Mouse (Mus musculus) spleen, postnatal 10 days (tissue): Measurements from ENCODE around the gene A930033H14Rik.
A peak's percentile ranks its signal among the peaks of the same experiment; 100 is the strongest.

Experiments used
- DNase-seq, 2 experiments: peaks; one replicate each; pipeline ENCODE4 v3.0.0; 2021 to 2022; ENCODE audit warnings: low spot score in 2 of 2

Gene A930033H14Rik

DNA sequence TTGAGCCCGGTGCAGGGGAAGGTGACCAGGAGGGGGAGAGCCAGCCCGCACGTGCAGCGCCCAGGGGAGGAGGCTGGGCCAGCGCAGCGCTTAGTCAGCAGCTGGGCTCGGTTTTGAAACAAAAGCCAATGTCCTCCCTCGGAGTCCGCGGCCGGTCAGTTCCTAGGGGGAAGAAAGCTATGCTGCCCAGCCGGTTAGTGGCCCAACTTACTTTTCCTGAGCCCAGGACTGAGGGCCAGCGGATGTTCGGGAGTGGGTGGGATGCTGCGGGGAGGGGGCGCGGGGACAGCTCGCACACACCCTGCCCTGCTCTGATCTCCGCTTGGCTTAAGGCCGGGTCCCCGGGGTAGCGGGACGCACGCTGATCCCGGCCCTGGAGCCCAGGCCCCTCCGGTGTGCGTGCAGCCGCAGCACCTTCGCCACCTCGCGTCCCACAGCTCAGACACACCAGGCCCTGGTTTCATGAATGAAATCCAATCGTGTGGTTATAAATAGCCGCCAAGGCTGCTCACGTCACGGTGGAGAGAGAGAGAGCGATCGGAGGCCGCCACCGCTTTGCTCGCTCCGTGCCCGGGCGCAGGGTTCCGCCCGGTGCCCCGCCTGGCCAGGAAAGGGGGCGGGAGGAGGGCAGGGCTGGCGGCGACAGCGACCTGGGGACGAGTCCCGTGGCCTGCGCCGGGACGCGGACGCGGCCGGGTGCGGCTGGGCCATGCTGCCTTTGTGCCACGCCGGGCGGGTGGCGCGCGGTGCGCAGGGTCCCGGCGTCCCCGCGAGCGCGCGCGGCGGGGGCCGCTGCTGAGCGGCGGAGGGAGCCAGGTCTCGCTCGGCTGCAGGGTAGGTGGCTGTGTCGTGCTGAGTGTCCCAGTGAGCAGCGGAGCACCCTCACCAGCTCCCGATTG lies at the start of gene A930033H14Rik:
A930033H14Rik (minus strand) TSS at position 557 of the 899 bp plus-strand sequence.
- DNase-seq, result peak; percentile 36 to 62

DNA sequence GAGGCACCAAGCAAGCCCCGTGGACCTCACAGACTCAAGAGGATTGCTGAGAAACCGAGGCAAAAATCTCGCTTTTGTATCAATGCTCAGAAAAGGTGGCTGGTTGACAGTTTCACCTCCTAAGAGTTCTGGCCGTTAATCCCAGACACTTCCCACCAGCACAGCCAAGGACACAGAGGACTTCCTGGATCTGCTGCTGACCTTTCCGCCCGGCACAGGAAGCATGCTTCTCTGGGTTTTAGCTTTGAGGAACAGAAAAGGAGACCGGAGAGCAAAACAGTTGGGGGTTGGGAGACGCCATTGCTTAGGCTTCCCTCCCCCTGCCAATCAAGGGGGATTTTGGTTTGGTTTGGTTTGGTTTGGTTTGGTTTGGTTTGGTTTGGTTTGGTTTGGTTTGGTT lies 47.0 kb upstream of the A930033H14Rik start:
- DNase-seq, result no peak

DNA sequence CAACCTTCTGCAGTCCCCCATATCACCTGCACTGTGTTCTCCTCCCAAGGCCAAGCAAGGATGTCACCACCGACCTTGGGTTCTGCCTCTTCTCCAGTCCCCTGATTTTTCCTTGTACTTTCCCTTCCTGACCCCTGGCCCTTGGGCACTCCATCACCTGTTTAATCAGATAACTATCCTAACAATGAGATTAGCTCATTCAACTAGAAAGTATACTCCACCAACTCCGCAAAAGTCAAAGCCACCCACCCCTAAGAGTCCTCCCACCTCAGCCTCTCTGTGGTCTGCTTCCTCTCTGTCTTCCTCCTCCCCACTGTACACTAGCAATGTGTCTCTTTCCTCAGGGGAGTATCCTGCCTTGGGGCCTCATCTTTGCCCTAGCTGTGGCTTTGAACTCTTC lies 46.3 kb upstream of the A930033H14Rik start:
- no peak for DNase-seq

DNA sequence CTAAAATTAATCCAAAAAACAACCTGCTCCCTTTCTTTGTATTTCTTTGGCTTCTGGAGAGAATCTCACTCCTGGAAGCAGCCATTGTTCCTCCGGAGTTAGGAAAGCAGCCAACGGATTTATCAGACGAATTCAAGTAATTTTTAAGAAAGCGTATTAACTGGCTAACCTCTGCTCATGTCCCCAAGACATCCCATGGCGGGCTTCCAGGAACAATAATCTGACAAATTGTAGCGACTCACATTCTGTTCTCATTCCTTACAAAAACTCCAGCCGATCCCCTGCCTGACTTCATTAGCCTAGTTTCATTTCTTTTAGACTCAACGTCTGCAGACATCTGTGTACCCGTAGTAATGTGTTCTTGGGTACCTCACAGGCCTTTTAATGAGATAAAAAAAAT lies 45.7 kb upstream of the A930033H14Rik start:
- DNase-seq, result no peak

DNA sequence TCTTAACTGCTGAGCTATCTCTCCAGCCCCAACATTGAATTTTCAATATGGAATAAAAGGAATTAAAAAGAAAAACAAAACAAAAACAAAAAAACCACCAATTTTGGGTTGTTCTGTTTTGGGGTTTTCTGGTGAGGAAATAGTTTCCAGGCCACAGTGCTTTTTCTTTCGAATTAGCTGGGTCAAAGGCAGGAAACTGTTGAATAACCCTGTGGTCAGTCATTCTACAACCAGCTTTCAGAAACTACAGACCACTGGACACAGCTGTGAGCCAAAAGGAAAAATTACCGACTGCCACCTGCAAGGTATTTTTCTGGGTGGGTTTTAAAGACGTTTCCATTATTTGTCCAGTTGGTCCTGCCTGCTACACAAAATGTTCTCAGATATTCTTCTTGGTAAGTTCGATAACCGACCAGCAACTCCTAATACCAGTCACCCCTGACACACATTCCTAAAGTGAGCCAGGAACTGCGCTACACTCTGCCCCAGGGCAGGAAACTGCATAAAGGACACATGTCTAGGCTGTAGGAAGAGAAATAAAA lies 44.8 kb upstream of the A930033H14Rik start:
- DNase-seq, result no peak

DNA sequence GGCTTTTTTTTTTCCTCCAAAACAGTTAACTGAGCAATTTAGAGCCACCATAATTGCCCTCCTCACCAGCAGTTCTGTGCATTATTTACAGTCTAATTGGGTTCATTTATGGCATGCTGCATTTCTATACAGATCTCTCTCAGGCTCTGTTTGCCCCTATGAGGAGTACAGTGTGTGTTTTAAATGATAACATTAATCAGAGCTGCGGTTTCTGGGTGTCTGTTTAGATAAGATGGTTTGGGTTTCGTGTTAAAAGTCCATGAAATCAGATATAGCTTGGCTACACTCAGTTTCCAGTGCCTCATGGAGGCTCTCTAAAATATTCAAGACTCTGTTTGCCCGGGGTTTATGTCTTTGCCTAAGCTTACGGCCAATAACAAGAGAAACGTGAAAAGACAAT lies 42.7 kb upstream of the A930033H14Rik start:
- DNase-seq, result no peak

DNA sequence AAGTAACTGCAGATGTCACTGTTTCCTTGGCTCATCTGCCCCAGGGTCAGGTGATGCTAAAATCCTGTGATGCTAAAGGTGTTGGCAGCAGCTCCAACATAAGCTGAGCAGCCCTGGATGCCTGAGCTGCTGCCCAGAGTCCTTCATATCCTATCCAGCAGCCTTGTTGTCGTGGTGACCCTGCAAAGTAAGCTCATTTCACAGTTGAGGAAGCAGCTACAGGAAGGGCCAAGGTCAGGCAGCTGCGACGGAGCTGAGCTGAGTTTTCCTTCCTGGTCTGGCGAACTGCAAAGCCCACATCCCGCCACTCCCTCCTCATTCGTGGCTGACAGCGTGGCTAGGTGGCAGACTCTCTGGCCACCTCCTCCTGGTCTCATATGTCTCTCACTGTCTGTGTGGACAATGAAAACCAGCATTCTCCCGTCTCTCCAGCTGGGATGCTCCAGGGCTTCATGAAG lies 41.5 kb upstream of the A930033H14Rik start:
- peak in 1 of 2 experiments; percentile 49 for DNase-seq

DNA sequence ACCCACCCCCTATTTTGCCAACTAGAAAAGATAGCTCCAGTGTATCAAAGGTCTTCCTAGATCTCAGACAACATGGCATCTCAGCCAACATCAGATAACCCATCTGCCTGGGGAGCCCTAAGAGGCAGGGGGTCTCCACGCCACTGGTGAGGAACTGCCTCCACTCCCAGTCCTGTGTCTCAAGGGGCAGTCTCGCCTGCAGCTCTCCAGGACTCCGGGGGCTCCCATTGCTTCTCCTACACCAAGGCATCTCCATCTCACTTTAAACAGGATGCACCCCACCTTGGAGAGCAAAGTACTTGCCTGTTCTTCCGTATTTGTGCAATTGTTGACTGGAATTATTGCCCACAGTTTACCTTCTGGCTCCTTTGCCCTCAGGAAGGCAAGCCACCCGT lies 40.8 kb upstream of the A930033H14Rik start:
- no peak for DNase-seq

DNA sequence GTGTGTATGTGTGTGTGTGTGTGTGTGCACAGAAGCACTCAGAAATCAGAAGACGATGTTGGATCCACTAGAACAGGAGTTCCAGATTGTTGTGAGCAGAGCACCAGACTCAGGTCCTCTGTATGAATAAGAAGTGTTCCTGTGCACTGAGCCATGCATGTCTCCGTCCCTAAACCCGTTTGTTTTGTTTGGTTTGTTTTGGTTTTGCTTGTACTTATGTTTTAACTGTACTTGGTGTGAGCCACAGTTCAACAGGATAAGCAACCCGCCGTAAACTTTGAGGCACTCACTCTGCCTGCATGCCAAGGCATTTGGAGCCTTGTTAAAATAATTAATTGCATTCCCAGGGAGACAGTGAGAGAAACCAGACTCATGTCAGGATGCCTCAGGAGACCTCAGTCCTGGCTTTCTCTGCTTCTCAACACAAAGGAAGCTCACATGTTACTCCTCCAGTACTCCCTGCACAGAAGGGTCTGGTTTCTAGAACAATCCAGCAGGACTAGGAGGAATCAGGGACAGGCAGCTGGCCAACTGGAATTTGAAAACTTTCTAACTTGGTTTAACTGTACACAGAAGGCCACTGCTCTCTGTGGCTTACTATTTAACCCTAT lies 40.3 kb upstream of the A930033H14Rik start:
- DNase-seq, result peak in 1 of 2 experiments; percentile 16

DNA sequence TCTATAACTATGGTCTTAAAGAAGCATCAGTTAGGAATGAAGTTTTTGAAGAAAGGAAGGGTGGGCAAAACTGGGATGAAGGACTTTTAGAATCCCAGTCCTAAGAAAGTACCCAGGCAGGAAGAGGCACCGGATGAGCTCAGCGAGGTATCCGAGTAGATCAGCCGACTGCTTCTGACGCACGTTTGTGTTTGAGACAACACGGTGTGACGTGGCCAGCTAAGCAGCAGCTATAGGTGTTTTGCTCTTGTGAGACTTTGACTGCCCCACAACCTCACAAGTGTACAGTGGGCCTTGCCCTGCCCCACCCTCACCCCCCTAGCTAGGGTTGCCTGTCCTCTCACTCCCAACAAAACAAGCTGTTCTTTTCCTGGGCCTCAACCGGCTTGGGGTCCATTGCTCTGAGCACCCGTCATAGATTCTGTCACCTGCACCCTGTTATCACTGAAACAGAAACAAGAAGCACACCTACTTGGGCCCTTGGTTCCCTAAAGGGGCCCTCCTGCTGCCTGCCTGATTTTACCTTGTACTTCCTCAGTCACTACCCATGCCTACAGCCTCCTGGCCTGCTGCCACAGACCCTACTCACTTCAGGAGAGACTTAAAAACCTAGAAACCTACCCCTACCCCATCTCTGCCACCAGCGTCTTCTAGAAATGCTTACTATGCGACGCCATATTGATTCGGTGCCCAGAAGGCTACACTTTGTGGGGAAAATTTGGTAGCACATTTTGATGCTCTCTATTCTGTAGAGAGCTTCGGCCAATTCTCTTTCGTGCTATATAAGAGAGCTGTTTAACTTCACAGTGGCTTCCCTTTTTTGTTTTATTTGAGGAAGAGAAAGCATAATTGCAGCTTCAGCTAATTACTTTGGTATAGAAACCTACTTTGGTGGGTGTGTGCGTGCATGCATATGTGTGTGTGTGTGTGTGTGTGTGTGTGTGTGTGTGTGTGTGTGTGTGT lies 39.5 kb upstream of the A930033H14Rik start:
- peak in 1 of 2 experiments; percentile 42 for DNase-seq

DNA sequence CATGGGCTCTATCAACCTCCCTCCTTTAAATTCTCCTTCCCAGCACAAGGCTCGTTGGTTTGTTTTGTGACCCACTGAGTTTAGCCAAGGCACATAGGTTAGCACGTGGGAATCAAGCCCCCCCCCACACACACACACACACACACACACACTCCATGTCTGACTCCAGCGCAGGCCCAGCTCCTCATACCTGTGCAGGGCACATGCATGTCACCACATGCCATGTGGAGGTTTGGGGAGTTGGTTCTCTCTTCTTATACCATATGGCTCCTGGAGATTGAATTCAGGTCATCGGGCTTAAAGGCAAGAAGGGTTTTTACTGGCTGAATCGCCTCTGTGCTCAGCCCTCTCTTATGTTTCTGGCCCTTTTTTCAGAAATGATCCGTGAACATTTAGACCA lies 38.4 kb upstream of the A930033H14Rik start:
- no peak for DNase-seq

DNA sequence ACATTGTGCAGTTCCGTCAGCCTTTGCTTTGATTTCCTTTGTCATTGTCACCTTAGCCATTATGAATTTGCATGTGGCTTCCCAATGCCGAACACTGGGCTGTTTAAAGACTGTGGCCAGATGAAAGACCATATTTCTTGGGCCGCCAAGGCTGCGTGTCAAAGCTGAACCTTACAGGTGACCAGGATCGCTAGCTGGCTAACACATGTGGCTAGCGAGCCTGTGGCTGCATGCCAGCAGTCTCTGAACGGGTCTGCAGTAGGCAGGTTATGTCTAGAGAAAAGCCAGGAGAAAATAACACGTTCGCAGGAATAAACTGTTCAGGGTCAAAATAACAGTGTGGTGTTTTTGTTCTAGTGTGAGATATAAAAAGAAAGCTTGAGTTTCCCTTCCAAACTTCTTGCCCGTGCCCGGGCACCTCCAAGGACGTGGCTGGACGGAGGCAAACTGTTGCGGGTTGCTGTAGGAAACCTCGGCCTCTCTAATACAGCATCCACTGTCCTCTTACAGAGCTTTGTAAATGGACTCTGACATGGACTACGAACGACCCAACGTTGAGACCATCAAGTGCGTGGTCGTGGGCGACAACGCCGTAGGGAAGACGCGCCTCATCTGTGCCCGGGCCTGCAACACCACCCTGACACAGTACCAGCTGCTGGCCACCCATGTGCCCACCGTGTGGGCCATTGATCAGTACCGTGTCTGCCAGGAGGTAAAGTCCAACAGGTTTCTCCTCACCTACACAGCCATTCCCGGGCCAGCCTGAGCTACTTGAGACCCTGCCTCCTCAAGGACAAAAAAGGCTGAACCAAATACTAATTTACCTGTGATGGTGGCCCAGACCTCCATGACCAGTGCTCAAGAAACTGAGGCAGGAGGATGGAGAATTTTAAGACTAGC lies 35.6 kb upstream of the A930033H14Rik start:
- DNase-seq, result no peak

DNA sequence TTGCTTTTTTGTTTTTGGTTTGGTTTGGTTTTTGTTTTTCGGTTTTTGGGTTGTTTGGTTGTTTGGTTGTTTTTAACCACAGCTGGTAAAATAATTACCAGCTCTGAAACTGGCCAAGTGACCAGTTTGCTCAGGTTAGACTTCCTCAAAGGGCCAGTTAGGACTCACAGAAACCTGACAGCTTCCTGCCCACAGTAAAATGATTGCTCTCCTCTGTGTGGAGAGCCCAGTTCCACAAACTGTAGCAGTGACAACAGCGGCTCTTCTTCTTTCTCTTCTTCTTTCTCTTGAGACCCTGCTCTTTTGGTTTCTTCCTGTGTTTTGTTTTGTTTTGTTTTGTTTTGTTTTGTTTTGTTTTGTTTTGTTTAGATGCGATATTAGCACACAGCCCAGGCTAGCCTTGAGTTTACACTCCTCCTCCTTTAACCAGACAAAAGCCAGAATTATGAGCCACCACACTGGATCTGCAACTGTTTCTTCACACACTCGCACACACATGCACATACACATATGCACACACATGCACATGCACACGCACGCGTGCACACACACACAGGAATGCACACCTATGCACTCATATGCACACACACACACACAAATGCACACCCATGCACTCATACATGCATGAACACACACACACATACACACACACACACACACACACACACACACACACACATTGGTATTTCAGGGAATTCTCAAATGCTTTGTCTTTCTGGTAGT lies 34.6 kb upstream of the A930033H14Rik start:
- DNase-seq, result no peak

DNA sequence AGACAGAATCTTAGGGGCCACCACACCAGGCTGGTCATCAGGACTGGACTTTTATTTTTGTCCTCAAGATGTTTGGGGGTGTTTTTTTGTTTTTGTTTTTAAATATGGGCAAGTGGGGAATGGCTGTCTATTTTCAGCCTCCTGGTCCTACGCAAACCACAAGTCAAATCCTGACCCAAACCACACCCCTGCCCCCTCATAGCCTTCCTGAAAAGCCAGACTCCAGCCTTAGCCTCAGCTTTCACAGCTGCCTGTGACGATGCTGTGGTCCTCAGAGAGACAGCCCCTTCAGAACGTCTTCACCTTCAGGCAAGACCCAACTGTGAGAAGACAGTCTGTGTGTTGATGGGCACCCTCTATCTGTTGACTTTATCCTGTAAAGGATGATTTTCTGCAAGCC lies 33.9 kb upstream of the A930033H14Rik start:
- DNase-seq, result no peak

DNA sequence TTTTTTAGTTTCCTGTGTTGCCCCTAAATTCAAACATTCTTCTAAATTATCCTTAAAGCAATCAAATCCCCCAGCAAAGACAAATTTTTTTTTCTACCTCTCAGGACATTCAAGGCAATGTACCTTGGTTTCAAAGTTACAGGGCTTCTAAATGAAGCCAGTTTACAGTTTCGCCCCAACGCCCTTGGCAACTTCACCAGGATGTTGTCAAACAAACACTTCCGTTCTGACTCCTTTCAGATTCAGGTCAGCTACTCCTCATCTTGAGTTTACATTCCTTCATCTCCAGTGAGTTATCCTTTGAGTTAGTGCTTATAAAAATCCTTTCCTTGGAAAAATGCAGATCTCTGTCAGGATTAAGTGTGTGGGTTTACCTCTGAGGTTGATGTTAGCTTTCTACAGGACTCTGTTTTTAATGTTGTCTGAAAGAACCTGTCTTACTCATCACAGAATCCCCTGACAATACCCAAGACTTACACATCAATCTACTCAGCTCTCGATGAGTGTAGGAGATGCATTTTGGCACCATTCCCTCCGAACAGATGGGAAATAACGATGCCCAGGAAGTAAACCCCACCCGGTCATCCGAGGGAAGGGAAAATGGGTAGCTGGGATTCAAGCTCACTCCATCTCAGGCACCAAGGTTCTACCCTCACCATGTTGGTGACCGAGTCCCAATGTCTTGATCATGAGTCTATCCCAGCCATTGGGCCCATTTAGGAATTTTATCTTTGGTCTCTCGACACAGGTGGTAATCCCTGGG lies 33.2 kb upstream of the A930033H14Rik start:
- DNase-seq, result no peak

DNA sequence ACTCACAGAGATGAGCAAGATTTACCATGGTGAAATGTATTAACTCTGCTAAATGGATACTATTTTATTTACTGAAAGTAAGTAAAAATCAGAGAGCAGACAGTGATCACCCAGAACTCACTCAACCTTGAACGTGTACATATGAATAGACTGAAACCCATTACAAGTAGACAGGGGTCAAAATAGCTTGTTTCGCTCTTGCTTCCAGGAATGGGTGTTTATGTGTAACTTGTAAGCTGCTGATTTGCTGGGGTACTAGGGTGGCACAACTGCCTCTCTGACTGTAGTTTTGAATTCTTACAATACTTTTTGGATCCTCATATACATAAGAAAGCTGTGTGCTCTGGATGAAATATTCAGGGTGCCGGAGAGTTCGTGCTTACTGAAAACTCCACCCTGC lies 32.3 kb upstream of the A930033H14Rik start:
- no peak for DNase-seq

DNA sequence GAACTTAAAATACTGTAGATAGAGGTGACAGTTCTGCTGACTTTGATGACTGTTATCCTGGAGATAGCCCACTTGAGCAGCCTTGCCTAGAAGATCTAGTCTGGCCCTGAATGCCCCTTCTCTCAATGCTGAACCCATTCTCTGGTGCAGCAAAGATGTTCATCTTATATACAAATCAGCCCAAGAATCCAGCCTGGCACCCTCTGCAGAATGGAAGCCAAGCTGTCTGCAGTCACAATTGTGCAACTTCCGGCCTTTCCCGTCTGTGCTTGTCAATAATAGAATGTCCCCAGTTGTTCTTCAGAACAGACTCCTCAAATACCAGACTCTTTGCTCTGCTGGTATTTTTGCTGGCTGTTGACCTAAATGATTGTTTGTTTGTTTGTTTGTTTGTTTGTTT lies 27.6 kb upstream of the A930033H14Rik start:
- no peak for DNase-seq

DNA sequence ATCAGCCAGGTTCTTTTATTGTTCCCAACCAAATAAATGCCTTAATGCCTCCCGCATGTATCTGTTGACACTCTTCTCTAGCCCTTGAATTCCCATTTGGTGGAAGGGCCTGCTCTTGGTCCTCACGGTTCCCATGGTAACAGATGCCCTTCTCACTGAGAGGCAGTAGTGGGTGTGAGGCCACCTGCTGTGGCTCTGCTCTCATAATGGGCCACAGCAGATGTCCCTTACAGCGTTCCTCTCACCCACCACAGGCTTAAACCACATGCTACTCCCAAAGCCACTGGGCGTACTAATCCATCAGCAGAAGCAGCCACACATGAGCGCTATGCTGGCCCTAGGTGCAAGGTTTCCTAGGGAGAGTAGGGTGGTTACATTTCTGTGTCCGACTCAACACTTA lies 25.4 kb upstream of the A930033H14Rik start:
- DNase-seq, result no peak

DNA sequence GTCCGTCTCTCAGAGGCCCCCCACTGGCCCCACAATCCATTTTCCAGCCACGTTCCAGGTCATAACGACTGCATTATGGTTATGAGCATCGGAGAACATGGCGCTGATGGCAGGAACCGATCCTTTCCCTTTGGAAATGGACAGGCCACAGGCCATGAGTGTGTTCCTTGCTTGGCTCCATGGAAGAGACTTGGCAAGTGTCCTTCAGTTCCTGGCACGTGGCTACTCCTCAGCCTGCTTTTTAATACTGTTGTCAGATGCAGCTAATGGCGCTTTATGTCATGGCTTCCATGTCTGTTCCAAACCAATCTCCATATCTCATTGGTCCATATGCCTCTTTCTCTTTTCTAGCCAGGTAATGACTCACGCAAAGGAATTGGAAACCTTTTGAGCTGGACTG lies 24.9 kb upstream of the A930033H14Rik start:
- DNase-seq, result no peak
